Mouse (Mus musculus) cerebellum, adult 2 months (tissue): Measurements from ENCODE around the gene Apol8.

Experiments used
- CTCF ChIP-seq: fragments of 200-500 bp; IDR thresholded peaks from 2 replicates; pipeline ENCODE4 v1.5.1; 2011; ENCODE audit warnings: low read depth, mild to moderate bottlenecking, control low read depth, low read length, moderate library complexity, borderline replicate concordance; ENCODE audit not compliant: insufficient read depth
- POLR2A ChIP-seq: fragments of 200-500 bp; IDR thresholded peaks from 2 replicates; pipeline ENCODE4 v1.6.1; 2011; ENCODE audit warnings: low read length, control low read depth, borderline replicate concordance; ENCODE audit not compliant: insufficient read depth

DNA sequence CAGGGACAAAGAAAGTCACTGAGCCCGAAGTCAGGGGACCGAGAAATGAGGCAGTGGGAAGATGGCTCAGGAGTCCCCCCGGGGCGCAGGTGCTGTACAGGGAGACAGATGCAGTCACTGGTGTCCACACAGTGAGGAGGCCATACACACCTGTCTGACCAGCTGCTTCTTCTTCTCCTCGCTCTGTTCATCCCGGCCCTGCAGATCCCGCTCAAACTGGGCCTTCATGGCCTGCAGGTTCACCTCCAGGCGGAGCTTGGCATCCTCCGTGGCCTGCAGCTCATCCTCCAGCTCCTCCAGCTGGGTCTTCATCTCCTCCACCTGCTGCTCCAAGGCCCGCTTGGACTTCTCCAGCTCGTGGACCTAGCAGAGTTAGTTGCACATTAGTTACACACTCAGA is 10.2 kb upstream of the Apol8 start:
- TF ChIP-seq POLR2A (no peak), CTCF (no peak)
